Mouse (Mus musculus) kidney, postnatal 4 days (tissue): ENCODE data around the gene Tnr.

Experiments used
- DNase-seq, 2 experiments: peaks; one replicate each; pipeline ENCODE4 v3.0.0; 2021; ENCODE audit warnings: mixed read lengths in 2 of 2

The Tnr gene

GRCm38 (mm10) chr1:159980355-159980754 lies 456.8 kb downstream of the Tnr start:
- peak; percentile 42 to 58 for DNase-seq
